Mouse (Mus musculus): ENCODE results near the gene Cyfip2. TPM values are rescaled to one million over a fixed set of nuclear protein-coding genes. Genes with fewer than 3 reads are reported as not detected.

Cyfip2 gene
- polyA plus RNA-seq, 2 experiments = 1.6 to 2.6 TPM

- Histone ChIP-seq H3K27me3 (ENCODE audit: control insufficient read depth, insufficient read depth, low read length) (no peaks in the 10 kb centered on the region), H3K27ac (no peak overlapping the region), H3K9me3 (ENCODE audit: control insufficient read depth, low read length) (no peaks in the 10 kb centered on the region), H3K4me2 (ENCODE audit: low read depth) (no peak overlapping the region), H3K4me1 (replicated peaks; ENCODE audit: control insufficient read depth in 2 of 2, insufficient read depth in 2 of 2, low read length in 1 of 2) (peaks cover 0 to 6% of the 10 kb centered on the region in 2 experiments; a peak in 2 of 4 replicates), H3K36me3 (replicated peaks; ENCODE audit: control insufficient read depth, insufficient read depth, low read depth) (no peaks in the 10 kb centered on the region), H3K9ac (replicated peaks) (no peak overlapping the region), H3K4me3 (ENCODE audit: insufficient read depth in 1 of 2, low read depth in 2 of 2, low read length in 2 of 2) (no peak overlapping the region)
- DNase-seq (ENCODE audit: low read depth in 3 of 3, low spot score in 3 of 3) = no peak
- TF ChIP-seq CTCF (IDR thresholded peaks at IDR 0.05; ENCODE audit: low read depth) (no peak), EP300 (IDR thresholded peaks at IDR 0.05; ENCODE audit: low read depth) (no peak)
- no peak for ATAC-seq (ENCODE audit: insufficient read depth)
- 69% methylated on average over 5 of the region's 5 CpGs for WGBS (ENCODE audit: insufficient replicate concordance)
Measured at GRCm38 (mm10) chr11:46347756-46348155, 35.1 kb upstream of the Cyfip2 start.

GRCm38 (mm10) chr11:46343886-46344546 lies 31.4 kb upstream of the Cyfip2 start:
- Histone ChIP-seq H3K9ac (replicated peaks) (no peak overlapping the region), H3K4me1 (replicated peaks; ENCODE audit: control insufficient read depth in 2 of 2, insufficient read depth in 2 of 2, low read length in 1 of 2) (peaks cover 0 to 6% of the 10 kb centered on the region in 2 experiments; a peak in 2 of 4 replicates), H3K4me2 (ENCODE audit: low read depth) (no peak overlapping the region), H3K36me3 (replicated peaks; ENCODE audit: control insufficient read depth, insufficient read depth, low read depth) (no peaks in the 10 kb centered on the region), H3K27me3 (ENCODE audit: control insufficient read depth, insufficient read depth, low read length) (no peaks in the 10 kb centered on the region), H3K27ac (no peak overlapping the region), H3K4me3 (ENCODE audit: insufficient read depth in 1 of 2, low read depth in 2 of 2, low read length in 2 of 2) (no peak overlapping the region), H3K9me3 (ENCODE audit: control insufficient read depth, low read length) (no peaks in the 10 kb centered on the region)
- DNase-seq (ENCODE audit: low read depth in 3 of 3, low spot score in 3 of 3) (no peak), ATAC-seq (ENCODE audit: insufficient read depth) (no peak)
- TF ChIP-seq CTCF (IDR thresholded peaks at IDR 0.05; ENCODE audit: low read depth) (no peak), EP300 (IDR thresholded peaks at IDR 0.05; ENCODE audit: low read depth) (no peak)
- 11% methylated on average over 5 of the region's 5 CpGs for WGBS (ENCODE audit: insufficient replicate concordance)

- peaks cover 0 to 6% of the 10 kb centered on the region in 2 experiments; a peak in 2 of 4 replicates for H3K4me1 ChIP-seq (replicated peaks; ENCODE audit: control insufficient read depth in 2 of 2, insufficient read depth in 2 of 2, low read length in 1 of 2)
- H3K9me3 ChIP-seq (ENCODE audit: control insufficient read depth, low read length) = no peaks in the 10 kb centered on the region
- H3K36me3 ChIP-seq (replicated peaks; ENCODE audit: control insufficient read depth, insufficient read depth, low read depth) = no peaks in the 10 kb centered on the region
- no peak for TF ChIP-seq CTCF (IDR thresholded peaks at IDR 0.05; ENCODE audit: low read depth)
- no peak for TF ChIP-seq EP300 (IDR thresholded peaks at IDR 0.05; ENCODE audit: low read depth)
- ATAC-seq (ENCODE audit: insufficient read depth) (no peak), DNase-seq (ENCODE audit: low read depth in 3 of 3, low spot score in 3 of 3) (no peak)
- no peak overlapping the region for H3K27ac ChIP-seq
- no peak overlapping the region for H3K4me3 ChIP-seq (ENCODE audit: insufficient read depth in 1 of 2, low read depth in 2 of 2, low read length in 2 of 2)
- H3K27me3 ChIP-seq (ENCODE audit: control insufficient read depth, insufficient read depth, low read length) = no peaks in the 10 kb centered on the region
- no peak overlapping the region for H3K9ac ChIP-seq (replicated peaks)
- H3K4me2 ChIP-seq (ENCODE audit: low read depth) = no peak overlapping the region
- 54% methylated on average over 4 of the region's 4 CpGs for WGBS (ENCODE audit: insufficient replicate concordance)
Measured at GRCm38 (mm10) chr11:46341960-46342359, 29.3 kb upstream of the Cyfip2 start.

- no peak overlapping the region for H3K4me2 ChIP-seq (ENCODE audit: low read depth)
- no peaks in the 10 kb centered on the region for H3K36me3 ChIP-seq (replicated peaks; ENCODE audit: control insufficient read depth, insufficient read depth, low read depth)
- TF ChIP-seq EP300 (IDR thresholded peaks at IDR 0.05; ENCODE audit: low read depth) (no peak), CTCF (IDR thresholded peaks at IDR 0.05; ENCODE audit: low read depth) (no peak)
- H3K27ac ChIP-seq = no peak overlapping the region
- no peaks in the 10 kb centered on the region for H3K9me3 ChIP-seq (ENCODE audit: control insufficient read depth, low read length)
- no peak overlapping the region for H3K4me3 ChIP-seq (ENCODE audit: insufficient read depth in 1 of 2, low read depth in 2 of 2, low read length in 2 of 2)
- ATAC-seq (ENCODE audit: insufficient read depth) (no peak), DNase-seq (ENCODE audit: low read depth in 3 of 3, low spot score in 3 of 3) (no peak)
- no peak overlapping the region for H3K9ac ChIP-seq (replicated peaks)
- H3K27me3 ChIP-seq (ENCODE audit: control insufficient read depth, insufficient read depth, low read length) = no peaks in the 10 kb centered on the region
- WGBS (ENCODE audit: insufficient replicate concordance) = 51% methylated on average over 5 of the region's 5 CpGs
- H3K4me1 ChIP-seq (replicated peaks; ENCODE audit: control insufficient read depth in 2 of 2, insufficient read depth in 2 of 2, low read length in 1 of 2) = no peaks in the 10 kb centered on the region
Measured at GRCm38 (mm10) chr11:46336020-46336419, 23.4 kb upstream of the Cyfip2 start.

GRCm38 (mm10) chr11:46332217-46332616 lies 19.6 kb upstream of the Cyfip2 start:
- ATAC-seq (ENCODE audit: insufficient read depth) (no peak), DNase-seq (ENCODE audit: low read depth in 3 of 3, low spot score in 3 of 3) (no peak)
- Histone ChIP-seq H3K9ac (replicated peaks) (no peak overlapping the region), H3K27me3 (ENCODE audit: control insufficient read depth, insufficient read depth, low read length) (no peaks in the 10 kb centered on the region), H3K4me1 (replicated peaks; ENCODE audit: control insufficient read depth in 2 of 2, insufficient read depth in 2 of 2, low read length in 1 of 2) (no peaks in the 10 kb centered on the region), H3K4me3 (ENCODE audit: insufficient read depth in 1 of 2, low read depth in 2 of 2, low read length in 2 of 2) (no peak overlapping the region), H3K36me3 (replicated peaks; ENCODE audit: control insufficient read depth, insufficient read depth, low read depth) (no peaks in the 10 kb centered on the region), H3K27ac (no peak overlapping the region), H3K9me3 (ENCODE audit: control insufficient read depth, low read length) (no peaks in the 10 kb centered on the region), H3K4me2 (ENCODE audit: low read depth) (no peak overlapping the region)
- 78% methylated on average over 8 of the region's 8 CpGs for WGBS (ENCODE audit: insufficient replicate concordance)
- TF ChIP-seq CTCF (IDR thresholded peaks at IDR 0.05; ENCODE audit: low read depth) = no peak
- no peak for TF ChIP-seq EP300 (IDR thresholded peaks at IDR 0.05; ENCODE audit: low read depth)
